Mouse (Mus musculus) kidney, postnatal 25 days (tissue): ENCODE measurements around the gene Pth1r.
A peak's percentile ranks its signal among the peaks of the same experiment; 100 is the strongest.

ENCODE experiments used
- DNase-seq, 2 experiments: peaks; one replicate each; pipeline ENCODE4 v3.0.0; 2021; ENCODE audit warnings: mixed read lengths in 2 of 2

Pth1r gene

GRCm38 (mm10) chr9:110746961-110747360 lies at the start of gene Pth1r:
TSS of gene Pth1r (minus strand) at chr9:110747145.
- peak; percentile 70 to 90 for DNase-seq

DNA sequence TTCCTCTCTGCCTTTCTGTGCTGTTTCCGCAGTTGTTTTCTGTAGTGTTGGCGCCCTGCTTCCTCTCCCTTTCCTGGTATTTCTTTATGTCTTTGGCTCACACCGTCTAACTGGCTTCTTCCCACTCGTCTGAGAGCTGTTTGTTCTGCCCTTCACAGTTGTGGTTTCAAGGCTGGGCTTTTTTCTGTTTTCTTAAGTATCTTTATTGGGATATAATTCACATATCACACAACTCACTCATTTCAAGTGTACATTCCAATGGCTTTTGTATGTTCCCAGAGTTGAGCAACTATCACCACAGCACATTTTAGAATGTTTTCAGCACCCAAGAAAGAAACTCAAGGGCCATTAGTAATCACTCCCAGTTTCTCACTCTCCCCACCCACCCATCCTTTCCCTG lies 43.5 kb upstream of the Pth1r start:
- no peak for DNase-seq

DNA sequence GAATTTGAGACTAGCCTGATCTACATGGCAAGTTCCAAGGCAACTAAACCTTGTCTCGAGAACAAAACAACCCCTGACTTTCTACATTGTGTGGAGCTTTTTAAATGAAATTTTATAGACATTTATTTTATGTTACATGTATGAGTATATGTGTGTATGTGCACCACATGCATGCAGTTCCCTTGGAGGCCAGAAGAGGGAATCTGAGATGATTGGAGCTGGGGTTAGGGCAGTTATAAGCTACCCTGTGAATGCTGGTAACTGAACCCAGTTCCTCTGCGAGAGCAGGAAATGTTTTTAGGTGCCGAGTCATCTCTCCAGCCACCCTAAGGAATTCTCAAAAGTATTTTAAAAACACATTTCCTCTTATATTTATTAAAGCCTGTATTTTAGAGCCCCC lies 41.2 kb upstream of the Pth1r start:
- no peak for DNase-seq

DNA sequence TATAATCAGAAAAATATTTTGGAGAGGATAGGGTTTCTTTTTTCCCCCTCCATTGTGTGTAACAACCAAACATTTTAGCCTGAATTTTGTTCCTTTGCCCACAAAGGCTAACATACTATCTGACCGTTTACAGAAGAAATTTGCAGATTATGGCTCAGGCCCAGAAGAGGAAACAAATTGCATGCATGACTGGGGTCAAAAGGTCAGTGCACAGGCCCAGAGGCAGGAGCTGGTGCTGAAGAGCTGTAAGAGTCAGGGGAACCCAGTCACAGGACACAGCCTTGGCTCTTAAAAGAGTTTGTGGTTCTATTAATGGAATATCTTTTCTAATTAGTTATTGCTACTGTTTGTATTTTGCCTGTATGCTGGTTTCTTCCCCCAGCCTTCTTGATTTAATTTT lies 36.7 kb upstream of the Pth1r start:
- peak; percentile 34 to 60 for DNase-seq

GRCm38 (mm10) chr9:110781731-110782130 lies 34.8 kb upstream of the Pth1r start:
- DNase-seq = peak; percentile 95

GRCm38 (mm10) chr9:110781256-110781721 lies 34.3 kb upstream of the Pth1r start:
- peak; percentile 95 for DNase-seq

GRCm38 (mm10) chr9:110779242-110779913 lies 32.4 kb upstream of the Pth1r start:
- peak in 1 of 2 experiments; percentile 47 for DNase-seq

DNA sequence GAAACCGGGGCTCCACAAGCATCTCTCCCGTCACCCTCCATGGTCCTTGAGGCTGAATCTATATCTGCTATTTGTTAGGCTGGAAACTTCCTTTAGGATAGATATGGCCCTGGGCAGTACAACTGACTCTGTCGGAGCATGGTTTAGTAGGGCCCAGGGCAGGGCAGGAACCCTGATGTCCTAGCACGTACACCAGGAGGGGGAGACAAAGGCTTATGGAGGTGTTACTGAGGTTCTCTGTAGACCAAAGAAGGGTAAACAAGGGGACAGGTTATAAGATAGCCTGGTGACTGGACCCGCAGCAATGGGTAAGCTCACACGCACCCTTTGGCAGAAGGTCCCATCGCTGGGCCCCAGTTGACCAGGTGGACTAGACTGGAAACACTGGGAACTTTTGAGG lies 31.6 kb upstream of the Pth1r start:
- no peak for DNase-seq

- DNase-seq = peak in 1 of 2 experiments; percentile 35
Observed at GRCm38 (mm10) chr9:110778100-110778499, 31.2 kb upstream of the Pth1r start.

DNA sequence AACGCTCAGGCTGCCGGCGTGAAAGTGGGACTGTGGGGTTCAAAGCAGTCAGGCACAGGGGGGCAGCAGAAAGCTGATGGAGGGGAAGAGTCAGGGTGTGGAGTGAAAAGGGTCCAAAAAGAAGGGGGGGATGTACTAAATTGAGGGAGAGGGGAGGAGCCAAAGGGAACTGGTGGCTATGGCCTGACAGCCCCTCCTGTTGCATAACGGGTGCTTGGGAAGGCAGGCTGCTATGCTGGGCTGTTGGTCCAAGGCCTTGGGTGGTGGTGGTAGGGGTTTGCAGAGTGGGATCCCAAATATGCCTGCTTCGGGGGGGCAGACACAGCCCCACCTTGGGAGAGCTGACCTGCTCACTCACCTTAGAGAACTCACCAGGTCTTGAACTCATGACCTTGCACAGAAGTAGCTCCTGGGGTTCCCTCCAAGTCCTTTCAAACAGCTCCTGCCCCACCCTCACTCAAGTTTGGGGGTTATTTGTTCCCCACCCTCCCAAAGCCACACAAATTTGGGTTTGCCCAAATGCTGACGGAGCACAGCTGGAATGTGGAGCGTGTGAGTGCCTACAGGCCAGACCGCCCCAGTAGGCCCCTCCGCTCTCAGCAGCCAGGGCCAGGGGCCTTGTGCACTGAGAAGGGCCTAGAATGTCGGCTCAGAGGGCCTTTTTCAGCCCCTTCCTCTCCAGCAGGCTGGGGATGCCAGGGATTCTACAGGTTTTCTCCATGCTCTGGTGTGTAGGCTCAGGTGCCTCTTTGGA lies 28.5 kb upstream of the Pth1r start:
- DNase-seq = no peak

DNA sequence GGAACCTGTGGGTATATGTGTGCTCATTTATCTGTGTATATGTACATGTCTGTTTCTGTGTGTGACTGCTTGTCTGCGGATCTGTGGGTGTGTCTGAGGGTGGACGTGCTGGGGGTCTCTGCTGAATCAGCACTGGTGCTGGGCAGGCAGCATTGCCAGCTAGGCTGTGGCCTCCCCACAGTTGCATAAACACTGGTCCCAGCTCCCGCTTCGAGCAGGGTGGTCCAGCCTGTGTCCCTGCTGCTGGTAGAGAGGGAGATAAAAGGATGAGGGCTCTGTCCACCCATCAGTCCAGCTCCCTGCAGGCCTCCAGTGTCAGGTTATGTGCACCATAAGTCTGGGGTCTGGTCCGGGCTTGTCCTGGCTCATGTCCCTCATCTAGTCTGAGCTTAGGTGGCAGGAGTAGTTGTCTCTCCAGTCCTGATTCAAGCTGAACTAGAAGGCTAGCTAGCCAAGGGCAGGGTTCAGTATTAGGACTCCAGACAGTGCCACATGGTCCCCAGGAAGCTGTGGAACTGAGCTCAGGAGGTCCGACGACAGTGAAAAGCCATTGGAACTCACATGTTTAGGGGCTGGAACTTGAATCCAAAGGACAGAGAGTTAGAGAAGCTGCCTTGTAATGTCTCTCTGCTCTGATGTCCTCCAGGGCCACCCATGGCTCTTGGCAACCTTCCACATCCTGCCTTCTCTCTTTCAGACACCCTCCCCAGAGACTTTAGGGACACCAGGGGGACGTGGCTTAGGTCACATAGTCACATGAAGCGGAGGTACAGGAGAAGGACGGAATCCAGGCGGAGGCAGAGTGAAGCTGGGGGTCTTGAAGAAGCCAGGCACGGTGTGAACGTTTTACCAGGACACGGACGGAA lies 27.7 kb upstream of the Pth1r start:
- peak; percentile 63 to 65 for DNase-seq

DNA sequence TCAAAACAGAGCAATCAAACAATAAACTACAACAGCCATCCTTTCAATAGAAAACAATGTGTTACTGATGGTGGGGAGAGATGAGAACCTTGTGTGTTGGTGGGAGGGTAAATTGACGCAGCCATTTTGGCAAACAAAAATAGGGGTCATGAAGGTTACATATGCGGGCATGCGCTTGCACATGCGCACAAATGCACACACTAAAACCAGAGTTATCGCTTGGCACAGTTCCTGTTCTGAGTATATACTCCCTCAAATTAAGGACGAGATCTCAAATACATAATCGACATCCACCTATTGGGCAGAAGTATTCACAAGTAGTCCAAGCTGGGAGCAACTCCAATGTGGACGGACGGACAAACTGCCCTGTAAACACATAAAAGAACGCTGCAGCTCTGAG lies 25.4 kb upstream of the Pth1r start:
- DNase-seq = no peak

- no peak for DNase-seq
Observed at GRCm38 (mm10) chr9:110763405-110763804, 16.5 kb upstream of the Pth1r start.

DNA sequence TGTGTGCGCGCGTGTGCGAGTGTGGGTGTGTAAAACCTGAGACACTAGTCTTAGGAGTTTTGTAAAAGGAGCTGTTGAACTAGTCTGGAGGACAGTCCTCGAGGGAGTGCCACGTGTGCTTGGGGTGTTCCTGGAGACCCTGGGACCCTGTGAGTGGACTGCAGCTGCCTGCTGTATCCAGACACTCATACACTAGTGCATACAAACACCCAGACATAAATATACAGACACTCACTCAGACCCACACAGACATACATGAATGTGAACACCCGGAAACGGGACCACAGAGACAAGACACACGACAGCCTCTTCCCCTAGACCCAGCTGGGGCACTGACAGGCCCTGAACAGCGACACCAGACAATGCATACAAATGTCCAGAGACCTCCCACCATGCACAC lies 15.8 kb upstream of the Pth1r start:
- no peak for DNase-seq

- DNase-seq = no peak
Observed at GRCm38 (mm10) chr9:110760886-110761285, 13.9 kb upstream of the Pth1r start.

DNA sequence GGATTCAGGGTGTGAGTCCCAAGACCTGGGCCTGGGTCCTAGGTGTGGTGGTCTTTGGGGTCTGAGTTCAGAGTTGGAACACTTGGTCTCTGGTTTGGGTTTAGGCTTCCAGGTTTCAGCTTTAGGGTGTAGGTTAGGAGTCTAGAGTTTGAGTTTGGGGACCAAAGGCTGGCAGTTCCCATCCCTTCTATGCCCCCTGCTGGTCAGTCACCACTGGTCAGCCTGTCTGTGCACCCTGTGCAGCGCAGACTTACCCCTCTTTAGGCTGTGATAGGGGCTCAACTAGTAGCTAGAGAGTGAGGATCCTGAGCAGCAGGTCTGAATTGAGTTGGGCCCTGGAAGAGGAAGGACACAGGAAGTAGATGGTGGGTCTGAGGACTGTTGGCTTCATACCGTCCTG lies 12.3 kb upstream of the Pth1r start:
- peak; percentile 83 to 88 for DNase-seq

- DNase-seq = peak; percentile 67 to 80
Observed at GRCm38 (mm10) chr9:110758605-110759004, 11.7 kb upstream of the Pth1r start.

GRCm38 (mm10) chr9:110757816-110758215 lies 10.9 kb upstream of the Pth1r start:
- no peak for DNase-seq

DNA sequence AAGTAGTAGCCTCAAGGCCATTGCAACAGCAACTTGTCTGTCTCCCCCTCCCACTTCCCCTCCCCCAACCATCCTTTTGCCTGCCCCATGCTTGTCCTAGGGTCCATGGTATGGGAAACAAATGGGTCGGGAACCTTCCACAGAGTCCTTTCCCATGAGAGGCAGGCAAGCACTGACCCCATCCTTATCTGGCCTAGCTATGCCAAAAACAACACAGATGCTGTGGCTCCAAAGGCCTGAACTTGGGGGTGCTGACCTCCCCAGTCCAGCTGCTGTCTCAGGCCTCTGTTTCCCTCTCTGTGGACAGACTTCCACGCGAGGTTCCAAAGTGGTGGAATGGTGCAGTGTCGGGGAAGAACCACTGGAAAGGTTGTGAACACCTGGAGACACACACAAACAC lies 6.8 kb upstream of the Pth1r start:
- DNase-seq = no peak

DNA sequence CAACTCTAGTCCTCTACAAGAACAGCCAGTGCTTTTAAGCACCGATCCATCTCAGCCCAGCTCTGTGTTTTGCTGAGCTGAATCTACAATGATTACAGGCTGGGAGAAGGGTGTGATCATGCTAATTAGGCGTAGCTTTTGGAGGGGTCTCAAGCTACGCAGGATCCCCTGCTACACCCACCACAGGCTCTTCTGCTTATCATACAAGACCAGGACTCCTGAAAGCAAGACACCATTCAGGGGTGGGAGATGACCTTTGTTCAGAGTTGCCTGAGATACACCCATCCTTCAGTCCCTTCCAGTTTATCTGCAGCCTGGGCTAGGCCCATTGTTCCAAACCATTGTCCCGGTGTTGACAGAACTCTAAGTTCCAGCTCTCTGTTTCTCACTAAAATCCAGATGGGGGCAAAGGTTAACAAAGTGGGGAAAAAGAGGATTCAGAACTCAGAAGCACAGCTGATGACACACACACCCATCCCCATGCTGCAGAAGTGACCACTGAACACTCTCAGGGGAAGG lies 6.0 kb upstream of the Pth1r start:
- DNase-seq = no peak

GRCm38 (mm10) chr9:110751412-110751811 lies 4.5 kb upstream of the Pth1r start:
- DNase-seq = no peak

DNA sequence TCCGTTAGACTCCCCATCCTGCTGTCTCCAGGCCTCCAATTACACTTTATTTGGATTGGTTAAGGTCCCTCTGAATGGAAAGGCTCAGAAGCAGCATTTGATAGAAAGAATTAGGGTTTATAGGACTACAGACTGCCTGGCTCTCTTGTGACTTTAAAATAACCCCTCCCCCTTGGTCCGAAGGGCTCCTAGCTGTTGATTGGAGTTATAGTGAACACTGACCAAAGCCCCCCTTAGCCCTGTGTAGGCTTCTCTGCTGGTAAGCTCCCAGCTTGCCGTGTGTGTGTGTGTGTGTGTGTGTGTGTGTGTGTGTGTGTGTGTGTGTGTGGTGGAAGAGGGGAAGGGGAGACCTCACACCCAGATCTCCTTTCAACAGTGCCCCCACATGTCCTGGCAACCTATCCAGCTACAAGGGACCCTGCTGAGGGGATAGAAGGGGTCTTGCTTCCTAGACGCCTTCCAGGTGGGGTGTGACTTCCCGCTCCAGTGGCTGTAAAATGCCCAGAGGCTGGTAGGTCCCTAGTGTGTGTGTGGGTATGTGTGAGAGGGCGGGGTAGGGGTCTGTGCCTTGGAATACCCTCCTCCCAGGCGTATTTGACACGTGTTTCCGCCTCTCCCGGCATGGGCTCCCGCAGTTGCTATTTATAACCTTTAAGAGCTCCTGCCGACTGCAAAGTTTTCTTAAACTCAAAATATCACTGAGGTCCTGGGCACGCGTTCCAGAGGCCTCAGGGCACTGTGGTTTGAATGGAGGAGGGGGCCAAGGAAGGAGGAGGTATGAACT lies 3.7 kb upstream of the Pth1r start:
- peak in 1 of 2 experiments; percentile 62 for DNase-seq
